Mouse (Mus musculus) ES-E14 (cell line): ENCODE measurements around the gene Gramd1c. TPM values are rescaled to one million over a fixed set of nuclear protein-coding genes. Genes with fewer than 3 reads are reported as not detected.

Experiments used
- DNase-seq: peaks from one replicate; pipeline ENCODE4 v3.0.0-alpha.2; 2013; ENCODE audit warnings: low read depth, low spot score
- H3K27ac ChIP-seq: 2 replicates; pipeline ENCODE4 v1.5.1; 2012; ENCODE audit warnings: low read depth, mild to moderate bottlenecking, low read length, moderate library complexity, mixed read lengths; ENCODE audit not compliant: poor library complexity, insufficient read depth, severe bottlenecking
- H3K36me3 ChIP-seq: 2 replicates; pipeline ENCODE4 v1.6.1; 2012; ENCODE audit warnings: mild to moderate bottlenecking, low read length, moderate library complexity, mixed read lengths; ENCODE audit not compliant: control insufficient read depth, poor library complexity, insufficient read depth, severe bottlenecking
- H3K4me1 ChIP-seq, 2 experiments: fragments of 150-350 bp in 1 of 2; sonication (generic) in 1 of 2; 2 replicates each; pipeline ENCODE4 v1.6.1; 2012; ENCODE audit warnings: low read length in 2 of 2, mild to moderate bottlenecking in 1 of 2, mixed read lengths in 1 of 2; ENCODE audit not compliant: control insufficient read depth in 2 of 2, insufficient read depth in 2 of 2, poor library complexity in 1 of 2
- H3K4me3 ChIP-seq, 2 experiments: fragments of 150-350 bp in 1 of 2; sonication (generic) in 1 of 2; 2 replicates each; pipeline ENCODE4 v1.5.1; 2012; ENCODE audit warnings: low read length in 2 of 2, low read depth in 1 of 2, mild to moderate bottlenecking in 1 of 2, mixed read lengths in 1 of 2; ENCODE audit not compliant: insufficient read depth in 1 of 2, poor library complexity in 1 of 2, severe bottlenecking in 1 of 2
- H3K9ac ChIP-seq: 2 replicates; pipeline ENCODE4 v1.6.1; 2012; ENCODE audit warnings: low read depth, mild to moderate bottlenecking, low read length, mixed read lengths; ENCODE audit not compliant: poor library complexity, insufficient read depth, severe bottlenecking
- H3K9me3 ChIP-seq: fragments of 150-350 bp; sonication (generic); 2 replicates; pipeline ENCODE4 v1.6.1; 2012; ENCODE audit warnings: low read depth, mild to moderate bottlenecking, low read length; ENCODE audit not compliant: control insufficient read depth, insufficient read depth
- CHD2 ChIP-seq: IDR thresholded peaks from 2 replicates; pipeline ENCODE4 v1.6.1; 2014; ENCODE audit warnings: mild to moderate bottlenecking, low read depth, low read length, inconsistent platforms
- HCFC1 ChIP-seq: IDR thresholded peaks from 2 replicates; pipeline ENCODE4 v1.6.1; 2012; ENCODE audit warnings: low read length, inconsistent platforms, borderline replicate concordance; ENCODE audit not compliant: insufficient read depth
- MAFK ChIP-seq: IDR thresholded peaks from 2 replicates; pipeline ENCODE4 v1.6.1; 2014; ENCODE audit warnings: mild to moderate bottlenecking, low read depth, low read length, inconsistent platforms; ENCODE audit not compliant: insufficient read depth
- ZC3H11A ChIP-seq: IDR thresholded peaks from 2 replicates; pipeline ENCODE4 v1.6.1; 2012; ENCODE audit warnings: low read depth, mild to moderate bottlenecking, inconsistent platforms, low read length, borderline replicate concordance
- ZNF384 ChIP-seq: IDR thresholded peaks from 2 replicates; pipeline ENCODE4 v1.6.1; 2012; ENCODE audit warnings: low read depth, low read length, inconsistent platforms
- in situ Hi-C, 2 experiments: fragments of 600-800 bp; cut with MboI; formaldehyde crosslinking; loops; one replicate each; pipeline ENCODE4 v1.15.1; 2025; ENCODE audit warnings: low sequenced_read_pairs in 2 of 2, inconsistent platforms in 1 of 2; ENCODE audit not compliant: unreplicated experiment in 2 of 2
- total RNA-seq: library from RNA; depleted of rRNA; stranded (reverse); fragments of 300-350 nt; gene quantifications from 2 replicates; pipeline ENCODE4 v1.2.3, GENCODE M21; 2012

Gene Gramd1c
- total RNA-seq, 1 experiment, result 0.94 TPM

DNA sequence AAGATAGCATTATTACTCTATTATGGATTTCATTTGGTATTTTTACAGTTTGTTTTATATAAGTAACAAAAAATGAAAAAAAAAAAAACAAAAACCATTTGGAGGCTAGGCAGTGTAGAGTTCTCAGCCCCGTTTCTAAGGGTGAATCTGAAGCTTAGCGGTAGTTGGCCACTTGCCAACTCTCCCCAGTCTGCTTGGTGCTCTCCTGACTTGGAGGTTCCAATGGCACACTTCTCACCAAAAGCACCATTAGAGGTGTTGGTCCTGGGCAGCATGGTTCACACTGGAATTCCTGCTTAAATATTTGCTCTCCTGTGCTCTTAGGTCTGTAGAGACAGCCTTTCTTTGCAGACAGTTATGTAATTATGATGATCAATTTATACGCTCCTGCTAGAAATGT is 127.8 kb downstream of the Gramd1c start:
- DNase-seq, result no peak
- H3K4me1 ChIP-seq, result no peaks in the 10 kb centered on the region

DNA sequence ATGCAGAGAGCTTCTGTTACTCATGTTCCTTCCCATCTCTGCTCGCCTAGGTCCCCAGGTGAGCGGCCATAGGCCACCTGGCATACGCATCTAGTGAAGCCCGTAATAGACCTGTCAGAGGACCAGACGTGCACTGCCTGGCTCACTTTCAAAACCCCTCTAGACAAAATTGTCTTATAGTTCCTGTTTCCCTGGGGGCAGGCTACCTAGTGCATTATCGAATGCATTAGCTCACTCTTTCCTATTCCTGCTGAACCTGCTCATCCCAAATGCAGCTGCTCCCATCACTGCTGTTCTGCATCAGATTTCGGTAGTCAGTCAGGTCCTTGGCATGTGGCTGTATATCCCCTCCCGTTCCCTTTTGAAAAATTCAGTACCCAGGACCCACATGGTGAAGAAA is 128.3 kb downstream of the Gramd1c start:
- Histone ChIP-seq H3K9ac (no peak overlapping the region), H3K27ac (no peak overlapping the region), H3K9me3 (no peaks in the 10 kb centered on the region), H3K4me3 (no peak overlapping the region), H3K4me1 (no peaks in the 10 kb centered on the region), H3K36me3 (peaks cover 2% of the 10 kb centered on the region; the same call in 1 of the 2 replicates)
- in situ Hi-C loops, result no loop called here
- no peak for DNase-seq
- no peak for TF ChIP-seq CHD2
- no peak for TF ChIP-seq MAFK
- no peak for TF ChIP-seq ZC3H11A
- no peak for TF ChIP-seq ZNF384
- no peak for TF ChIP-seq HCFC1

More for the DNA sequence above, 127.8 kb downstream of the Gramd1c start:
- H3K9ac ChIP-seq, result no peak overlapping the region
- in situ Hi-C loops, result no loop called here
- no peak for TF ChIP-seq MAFK
- no peak for TF ChIP-seq ZNF384
- no peak for TF ChIP-seq ZC3H11A
- TF ChIP-seq HCFC1, result no peak
- no peak for TF ChIP-seq CHD2
- H3K27ac ChIP-seq, result no peak overlapping the region
- no peaks in the 10 kb centered on the region for H3K9me3 ChIP-seq
- no peak overlapping the region for H3K4me3 ChIP-seq
- H3K36me3 ChIP-seq, result peaks cover 2% of the 10 kb centered on the region; the same call in 1 of the 2 replicates

DNA sequence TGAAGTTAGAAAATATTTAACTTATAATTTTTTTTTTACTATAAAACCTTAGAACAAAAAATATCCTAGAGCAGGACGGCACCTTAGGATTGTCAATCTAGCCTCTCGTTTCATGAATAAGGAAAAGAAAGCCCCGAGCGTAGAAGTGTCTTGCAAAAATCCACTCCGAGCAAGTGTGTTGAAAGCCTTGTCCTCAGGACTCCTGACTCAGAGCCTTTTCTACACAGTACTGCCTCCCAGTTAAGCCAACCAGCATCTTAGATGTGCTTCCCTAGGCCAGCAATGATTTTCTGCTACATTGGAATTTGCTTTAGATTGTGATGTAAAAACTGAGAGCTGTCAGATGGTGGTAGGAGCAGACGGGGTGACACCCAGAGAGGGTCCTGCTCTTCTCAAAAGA is 130.1 kb downstream of the Gramd1c start:
- Histone ChIP-seq H3K27ac (no peak overlapping the region), H3K9me3 (no peaks in the 10 kb centered on the region), H3K4me3 (no peak overlapping the region), H3K4me1 (no peaks in the 10 kb centered on the region), H3K9ac (no peak overlapping the region), H3K36me3 (no peaks in the 10 kb centered on the region)
- no peak for TF ChIP-seq ZNF384
- TF ChIP-seq MAFK, result no peak
- TF ChIP-seq ZC3H11A, result no peak
- no peak for TF ChIP-seq CHD2
- TF ChIP-seq HCFC1, result no peak
- DNase-seq, result no peak
- in situ Hi-C loops, result no loop called here

DNA sequence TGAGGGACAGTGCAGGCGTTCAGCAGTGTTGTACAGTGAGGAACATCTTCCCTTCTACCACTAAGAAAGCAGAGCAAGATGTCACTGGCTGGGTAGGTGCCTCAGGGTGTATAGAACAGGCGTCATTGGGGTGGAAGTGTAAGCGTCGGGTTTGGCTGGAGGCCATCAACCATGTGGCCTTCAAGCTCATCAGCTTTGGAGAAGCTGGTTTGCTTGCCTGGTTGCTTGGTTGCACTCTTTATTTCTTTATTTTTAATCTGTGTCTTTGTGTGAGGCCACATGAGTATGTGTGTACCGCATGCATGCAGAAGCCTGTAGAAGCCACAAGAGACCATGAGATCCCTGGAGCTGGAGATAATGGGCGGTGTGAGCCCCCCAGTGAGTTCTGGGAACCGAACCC is 130.8 kb downstream of the Gramd1c start:
- Histone ChIP-seq H3K4me3 (no peak overlapping the region), H3K4me1 (no peaks in the 10 kb centered on the region), H3K9me3 (no peaks in the 10 kb centered on the region), H3K9ac (no peak overlapping the region), H3K36me3 (no peaks in the 10 kb centered on the region), H3K27ac (no peak overlapping the region)
- TF ChIP-seq HCFC1 (no peak), ZC3H11A (no peak), MAFK (no peak), CHD2 (no peak)
- DNase-seq, result no peak
- in situ Hi-C loops, result no loop called here

DNA sequence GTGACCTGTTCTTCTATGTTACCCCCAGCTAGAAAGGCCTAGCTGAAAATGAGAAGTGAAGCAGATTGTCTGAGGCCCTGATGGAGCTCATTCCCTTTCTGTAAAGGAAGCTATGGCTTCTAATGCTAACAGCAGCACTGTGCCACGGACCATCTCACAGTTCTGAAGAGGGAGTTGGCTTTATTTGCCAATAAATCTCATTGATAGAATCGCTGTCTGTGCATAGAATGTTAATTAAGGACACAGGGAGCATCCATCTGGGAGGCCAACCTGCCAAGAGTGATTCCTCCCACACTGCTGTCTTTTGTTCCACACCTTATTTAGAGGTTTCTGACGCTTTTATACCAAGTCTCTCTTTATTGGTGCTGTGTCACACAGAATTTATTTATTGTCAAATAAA is 131.6 kb downstream of the Gramd1c start:
- Histone ChIP-seq H3K27ac (no peak overlapping the region), H3K36me3 (no peaks in the 10 kb centered on the region), H3K9ac (no peak overlapping the region), H3K9me3 (no peaks in the 10 kb centered on the region), H3K4me3 (no peak overlapping the region), H3K4me1 (peaks cover 0 to 6% of the 10 kb centered on the region in 2 experiments; a peak in 1 of 4 replicates)
- DNase-seq, result no peak
- in situ Hi-C loops, result no loop called here
- TF ChIP-seq HCFC1, result no peak
- no peak for TF ChIP-seq ZNF384
- TF ChIP-seq ZC3H11A, result no peak
- no peak for TF ChIP-seq CHD2
- no peak for TF ChIP-seq MAFK
